Mouse (Mus musculus) adrenal gland (tissue): ENCODE measurements around the gene Rasd2.

Source experiments
- intact Hi-C: fragments of 180-260 bp; cut with DNase I; formaldehyde crosslinking; loops from one replicate; pipeline ENCODE4 v1.15.1; 2025

The Rasd2 gene

DNA sequence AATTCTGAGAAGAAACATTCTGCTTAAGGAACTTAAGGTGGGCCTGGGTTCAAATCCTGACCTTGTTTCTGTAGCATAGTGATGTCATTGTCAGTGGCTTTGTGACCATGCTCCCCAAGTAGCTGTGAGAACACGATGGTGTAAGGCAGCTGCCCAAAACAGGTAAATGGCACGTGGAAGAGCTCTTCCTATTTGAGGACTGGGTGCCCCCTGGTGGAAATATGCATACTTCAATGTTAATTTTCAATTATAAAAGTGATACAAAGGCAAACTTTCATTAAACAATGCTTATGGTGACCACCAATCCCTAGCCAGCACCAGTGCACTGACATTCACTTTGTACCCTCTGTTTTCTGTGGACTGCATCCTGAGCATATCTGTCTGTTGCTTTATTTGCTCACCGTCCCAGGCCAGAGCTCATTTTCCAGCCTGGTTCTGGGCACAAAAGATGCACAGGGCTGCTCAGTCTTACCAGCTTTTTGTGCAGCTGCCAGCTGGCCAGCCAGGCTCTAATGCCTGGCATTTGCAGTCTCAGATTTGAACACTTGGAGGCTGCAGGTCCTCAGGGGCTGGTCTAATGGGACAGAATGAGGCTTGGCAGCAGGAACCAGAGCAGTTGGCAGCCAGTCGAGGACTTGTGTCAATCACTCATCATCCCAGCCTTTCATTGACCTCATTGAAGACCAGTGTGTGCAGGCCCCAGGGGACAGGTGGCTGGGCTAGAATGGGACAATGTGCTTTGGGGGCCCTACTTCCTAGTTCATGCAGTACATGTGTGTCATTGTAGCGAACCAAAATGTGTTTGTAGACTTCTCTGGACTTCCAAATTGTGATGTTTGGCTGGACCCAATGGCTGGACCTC is 6.4 kb downstream of the Rasd2 start:
- intact Hi-C loops = loop anchor here (2.0 kb wide), 1 partner anchor 149 kb away; no protein-coding TSS in a partner anchor

DNA sequence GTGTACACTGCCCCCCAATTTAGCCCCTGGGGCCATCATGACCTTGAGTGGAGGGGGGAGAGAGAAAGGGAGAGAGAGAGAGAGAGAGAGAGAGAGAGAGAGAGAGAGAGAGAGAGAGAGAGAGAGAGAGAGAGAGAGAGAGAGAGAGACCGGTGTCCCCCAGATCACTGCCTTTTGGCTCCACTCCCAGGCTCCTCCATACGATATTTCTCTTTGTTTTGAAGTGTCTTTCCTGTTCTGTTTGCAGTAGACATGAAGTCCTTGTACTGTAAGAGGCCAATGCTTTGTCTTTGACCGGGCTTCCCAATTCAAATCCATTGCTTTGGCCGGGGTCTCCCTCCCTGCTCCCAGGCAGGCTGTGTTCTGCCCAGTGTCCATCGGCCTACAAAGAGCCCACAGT is 8.9 kb downstream of the Rasd2 start:
- intact Hi-C loops = no loop called here

DNA sequence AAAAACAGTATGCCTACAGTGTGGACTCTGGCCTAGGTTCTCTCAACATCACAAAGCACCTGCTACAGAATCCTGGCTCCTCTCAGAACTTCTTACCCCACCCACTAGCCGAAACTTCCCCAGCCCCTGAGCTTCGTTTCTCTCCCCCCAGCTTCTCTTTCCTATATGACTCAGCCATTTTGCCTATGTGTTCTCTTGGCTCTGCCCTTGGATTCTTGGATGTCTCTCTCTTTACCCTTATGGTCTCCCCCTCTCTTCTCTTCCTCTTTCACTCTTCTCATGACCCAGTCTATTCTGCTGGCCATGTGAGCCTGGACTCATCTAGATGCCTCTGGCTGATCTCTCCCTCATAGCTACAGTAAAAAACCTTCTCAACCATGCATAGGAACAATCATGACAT is 13.0 kb downstream of the Rasd2 start:
- intact Hi-C loops = no loop called here

DNA sequence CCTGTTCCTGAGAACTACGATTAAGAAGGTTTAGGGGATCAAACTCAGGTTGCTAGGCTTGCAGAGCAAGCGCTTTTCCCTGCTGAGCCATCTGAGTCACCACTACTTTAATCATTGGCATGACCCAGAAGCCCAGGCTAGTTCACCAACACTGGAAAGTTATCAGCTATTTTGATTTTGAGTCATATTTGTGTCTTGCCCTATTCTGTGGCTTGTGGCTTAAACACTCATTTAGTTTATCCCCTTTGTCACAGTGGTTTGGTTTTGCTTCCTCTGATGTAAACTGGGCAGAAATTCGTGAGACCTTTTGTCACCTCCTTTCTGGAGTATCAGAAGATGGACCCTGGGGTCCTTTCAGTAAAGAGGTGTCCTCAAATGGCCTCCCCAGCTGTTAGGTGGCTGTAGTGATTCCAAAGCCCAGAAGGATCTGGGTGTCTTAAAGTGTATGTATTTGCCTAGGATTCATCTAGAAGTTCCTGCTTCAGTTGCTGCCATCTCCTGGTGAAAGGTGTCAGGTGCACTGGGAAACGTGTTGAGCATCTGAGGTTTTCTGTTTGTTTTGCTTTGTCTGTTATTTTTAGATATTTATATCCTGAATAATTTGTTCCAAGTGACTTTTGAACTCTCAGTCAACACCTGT is 20.3 kb downstream of the Rasd2 start:
- intact Hi-C loops = no loop called here

DNA sequence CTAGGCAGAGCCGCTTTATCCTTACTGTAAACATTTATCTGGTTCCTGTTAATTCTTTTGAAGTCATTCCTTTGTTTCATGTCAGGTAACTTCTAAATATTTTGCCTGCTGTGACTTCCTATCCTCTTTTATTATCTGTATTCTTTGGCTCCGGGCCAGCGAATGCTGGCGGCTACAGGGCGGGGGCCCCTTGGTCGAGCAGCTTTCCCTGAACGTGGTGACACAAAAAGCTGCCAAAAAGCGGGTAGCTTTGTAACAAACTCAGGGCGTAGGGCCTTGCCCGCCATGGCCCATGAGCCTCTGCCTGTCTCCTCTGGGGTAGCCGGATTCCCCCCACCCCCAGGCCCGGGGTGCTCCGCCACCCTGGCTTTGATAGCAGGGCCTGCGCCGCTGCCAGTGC is 33.6 kb downstream of the Rasd2 start:
- intact Hi-C loops = no loop called here

DNA sequence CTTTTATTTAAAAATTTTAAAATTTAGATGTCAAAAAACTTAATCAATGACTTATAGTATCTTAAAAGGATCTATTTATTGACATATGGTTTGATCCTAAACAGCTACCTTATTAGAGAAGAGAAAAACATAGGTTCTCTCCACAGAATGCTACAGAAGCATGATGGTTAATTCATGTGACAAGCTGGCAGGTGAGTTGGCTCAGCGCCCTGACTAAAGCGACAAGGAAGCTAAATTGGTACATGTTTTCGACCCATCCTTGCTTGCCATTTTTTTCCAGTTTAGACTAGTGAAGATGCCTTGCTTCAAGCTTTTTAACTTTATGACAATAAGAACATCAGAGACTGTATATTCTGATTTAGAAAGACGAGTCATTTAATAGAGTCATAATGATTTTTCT is 35.4 kb downstream of the Rasd2 start:
- intact Hi-C loops = no loop called here

DNA sequence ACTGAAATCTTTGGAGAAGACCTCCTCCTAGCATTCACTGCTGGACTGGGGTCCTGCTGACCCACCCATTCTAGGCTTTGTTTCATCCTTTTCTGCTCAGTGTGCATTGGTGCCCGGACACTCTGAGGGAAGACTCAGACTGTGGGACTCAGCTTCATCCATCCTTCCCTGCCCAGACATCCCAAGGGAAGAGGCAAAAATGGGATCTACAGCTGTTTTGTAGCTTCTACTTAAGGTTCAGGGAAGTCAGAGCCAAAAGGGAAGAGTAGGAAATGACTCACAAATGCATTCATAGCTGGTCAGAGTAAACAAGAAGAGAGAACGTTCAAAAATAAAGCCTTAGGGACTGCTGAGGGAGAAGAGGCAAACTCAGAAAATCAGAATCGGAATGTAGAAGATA is 40.3 kb downstream of the Rasd2 start:
- intact Hi-C loops = no loop called here

DNA sequence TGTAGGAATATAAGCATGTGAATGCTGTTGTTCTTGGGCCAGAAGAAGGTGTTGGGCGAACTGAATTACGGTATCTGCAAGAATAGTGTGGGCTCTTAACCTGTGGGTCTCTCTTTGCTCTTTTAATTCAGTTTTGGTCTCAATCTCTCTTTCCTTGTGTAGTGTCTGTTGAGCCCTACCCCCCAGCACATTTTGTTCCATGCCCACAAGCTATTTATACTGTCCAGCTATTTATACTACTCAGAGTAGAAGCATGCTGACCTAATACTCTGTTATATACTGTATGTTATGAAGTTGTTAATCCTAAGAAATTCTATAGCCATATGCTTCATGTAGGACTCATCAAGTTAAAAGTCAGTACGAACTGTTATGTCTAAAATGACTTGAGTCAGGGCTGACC is 41.9 kb downstream of the Rasd2 start:
- intact Hi-C loops = no loop called here

DNA sequence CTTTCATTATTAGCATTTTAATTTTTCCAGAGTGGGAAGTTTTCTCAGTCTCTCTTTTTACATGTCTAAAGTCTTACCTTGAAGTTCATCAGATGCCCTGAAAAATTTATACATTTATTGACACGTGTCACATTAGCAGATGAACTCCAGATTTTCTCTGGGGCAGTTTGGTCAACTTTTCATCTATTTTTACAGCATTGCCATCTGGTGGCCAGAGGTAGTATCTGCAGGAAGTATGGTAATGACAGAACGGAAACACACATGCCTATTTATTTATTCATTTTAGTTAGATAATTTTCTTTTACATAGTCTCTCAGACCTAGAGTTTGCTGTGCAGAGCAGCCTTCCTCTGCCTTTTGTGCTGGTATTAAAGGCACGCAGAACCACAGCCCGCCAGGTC is 58.4 kb downstream of the Rasd2 start:
- intact Hi-C loops = loop anchor here (5.0 kb wide), 1 partner anchor 140 kb away; no protein-coding TSS in a partner anchor
